Mouse (Mus musculus): ENCODE measurements around the gene Dcaf4.

DNA sequence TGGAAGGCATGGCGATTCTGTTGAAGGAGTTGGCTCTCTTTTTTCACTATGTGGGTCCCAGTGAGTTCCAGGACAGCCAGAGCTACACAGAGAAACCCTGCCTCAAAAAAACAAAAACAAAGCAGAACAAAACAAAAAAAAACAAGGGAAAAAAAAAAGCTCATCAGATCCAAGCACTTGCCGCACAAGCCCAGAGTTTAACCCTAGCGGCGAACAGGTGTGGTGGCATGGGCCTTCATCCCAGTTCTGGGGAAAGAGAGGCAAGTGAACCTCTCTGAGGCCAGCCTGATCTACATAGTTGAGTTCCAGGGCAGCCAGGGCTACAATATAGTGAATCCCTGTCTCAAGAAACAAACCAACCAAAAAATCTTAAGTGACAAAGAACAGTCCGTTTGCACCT lies 57.2 kb downstream of the Dcaf4 start:
- TF ChIP-seq EP300 (IDR thresholded peaks at IDR 0.05; ENCODE audit: low read depth) (no peak), CTCF (IDR thresholded peaks at IDR 0.05; ENCODE audit: low read depth) (no peak)

Data from heart, postnatal 0 days (tissue).